Mouse (Mus musculus) layer of hippocampus, adult 2 months (tissue): Measurements from ENCODE around the gene Nedd4. TPM values are rescaled to one million over a fixed set of nuclear protein-coding genes. Genes with fewer than 3 reads are reported as not detected.
A peak's percentile ranks its signal among the peaks of the same experiment; 100 is the strongest.
"Not testable (repeated sequence)": the region's sequence is repeated elsewhere in the genome, so short reads cannot be mapped to it uniquely, and the experiment has no call there.

Experiments
- DNase-seq, 2 experiments: peaks; one replicate each; pipeline ENCODE4 v3.0.0; 2022; ENCODE audit warnings: low spot score in 2 of 2
- H3K27ac ChIP-seq: fragments of 200-600 bp; 2 replicates; pipeline ENCODE4 v1.8.1; 2022
- H3K4me3 ChIP-seq: fragments of 200-600 bp; 2 replicates; pipeline ENCODE4 v1.8.1; 2022; ENCODE audit warnings: mild to moderate bottlenecking
- CTCF ChIP-seq: fragments of 200-600 bp; conservative IDR thresholded peaks from 2 replicates; pipeline ENCODE4 v1.8.1; 2022; ENCODE audit warnings: antibody characterized with exemption, mild to moderate bottlenecking, moderate library complexity
- total RNA-seq, 2 experiments: library from RNA; stranded (reverse); gene quantifications; 2 replicates each; pipeline ENCODE4 v1.2.3; 2021

Gene Nedd4
- total RNA-seq, 2 experiments from 2014 or later, result 298 to 301 TPM

- TF ChIP-seq CTCF, result no peak
- no peak overlapping the region for H3K27ac ChIP-seq
- DNase-seq, result no peak
- H3K4me3 ChIP-seq, result no peak overlapping the region
Observed at GRCm38 (mm10) chr9:72656940-72657339, 5.2 kb upstream of the Nedd4 start.

- TF ChIP-seq CTCF, result no peak
Observed at GRCm38 (mm10) chr9:72657694-72658093, 4.5 kb upstream of the Nedd4 start.

GRCm38 (mm10) chr9:72660139-72660538 lies 2.0 kb upstream of the Nedd4 start:
- no peak overlapping the region for H3K4me3 ChIP-seq
- H3K27ac ChIP-seq, result no peak overlapping the region
- no peak for TF ChIP-seq CTCF
- DNase-seq, result no peak

More at GRCm38 (mm10) chr9:72657694-72658093, 4.5 kb upstream of the Nedd4 start:
- no peak for DNase-seq
- Histone ChIP-seq H3K4me3 (no peak overlapping the region), H3K27ac (no peak overlapping the region)

- H3K27ac ChIP-seq, result peak overlapping the region; percentile 100
- DNase-seq, result no peak
Observed at GRCm38 (mm10) chr9:72660911-72661310, 1.2 kb upstream of the Nedd4 start.

GRCm38 (mm10) chr9:72661561-72661894 lies 618 bp upstream of the Nedd4 start:
- H3K27ac ChIP-seq, result peak overlapping the region; percentile 100
- TF ChIP-seq CTCF, result no peak
- H3K4me3 ChIP-seq, result peak overlapping the region; percentile 86
- DNase-seq, result no peak

More at GRCm38 (mm10) chr9:72660911-72661310, 1.2 kb upstream of the Nedd4 start:
- no peak overlapping the region for H3K4me3 ChIP-seq
- no peak for TF ChIP-seq CTCF

- Histone ChIP-seq H3K4me3 (peak overlapping the region; percentile 90), H3K27ac (peak overlapping the region; percentile 100)
- no peak for TF ChIP-seq CTCF
- peak; percentile 60 to 68 for DNase-seq
Observed at GRCm38 (mm10) chr9:72662691-72663533, 766 bp downstream of the Nedd4 start.

- H3K27ac ChIP-seq, result peak overlapping the region; percentile 100
- H3K4me3 ChIP-seq, result peak overlapping the region; percentile 90
- no peak for DNase-seq
- no peak for TF ChIP-seq CTCF
Observed at GRCm38 (mm10) chr9:72663534-72663918, 1.4 kb downstream of the Nedd4 start.

GRCm38 (mm10) chr9:72664409-72665351 lies 2.5 kb downstream of the Nedd4 start:
- Histone ChIP-seq H3K4me3 (peak overlapping the region; percentile 90), H3K27ac (peak overlapping the region; percentile 74)
- peak; percentile 60 for TF ChIP-seq CTCF
- no peak for DNase-seq

GRCm38 (mm10) chr9:72665517-72665916 lies 3.4 kb downstream of the Nedd4 start:
- peak overlapping the region; percentile 55; the same call in 1 of the 2 replicates for H3K27ac ChIP-seq
- no peak overlapping the region for H3K4me3 ChIP-seq
- no peak for DNase-seq
- TF ChIP-seq CTCF, result no peak

GRCm38 (mm10) chr9:72666352-72667021 lies 4.3 kb downstream of the Nedd4 start:
- not testable (repeated sequence) for H3K4me3 ChIP-seq, H3K27ac ChIP-seq, DNase-seq
- TF ChIP-seq CTCF, result 0 out of 2 replicates have a peak, but pooled peaks have one; percentile 10

- no peak for TF ChIP-seq CTCF
- no peak for DNase-seq
- Histone ChIP-seq H3K27ac (no peak overlapping the region), H3K4me3 (no peak overlapping the region)
Observed at GRCm38 (mm10) chr9:72667126-72667525, 5.0 kb downstream of the Nedd4 start.

- H3K4me3 ChIP-seq, result no peak overlapping the region
- DNase-seq, result no peak
- H3K27ac ChIP-seq, result no peak overlapping the region
- peak; percentile 68 for TF ChIP-seq CTCF
Observed at GRCm38 (mm10) chr9:72669383-72669782, 7.2 kb downstream of the Nedd4 start.
